Mouse (Mus musculus): ENCODE results near the gene 1700001K19Rik.
"Not testable (repeated sequence)": the region's sequence is repeated elsewhere in the genome, so short reads cannot be mapped to it uniquely, and the experiment has no call there.

1700001K19Rik gene

GRCm38 (mm10) chr12:110682561-110683299 lies at the start of gene 1700001K19Rik:
TSS of gene 1700001K19Rik (minus strand) at chr12:110682619.
- DNase-seq: no peak

GRCm38 (mm10) chr12:110726428-110726827 lies 44.0 kb upstream of the 1700001K19Rik start:
- no peak for DNase-seq

DNA sequence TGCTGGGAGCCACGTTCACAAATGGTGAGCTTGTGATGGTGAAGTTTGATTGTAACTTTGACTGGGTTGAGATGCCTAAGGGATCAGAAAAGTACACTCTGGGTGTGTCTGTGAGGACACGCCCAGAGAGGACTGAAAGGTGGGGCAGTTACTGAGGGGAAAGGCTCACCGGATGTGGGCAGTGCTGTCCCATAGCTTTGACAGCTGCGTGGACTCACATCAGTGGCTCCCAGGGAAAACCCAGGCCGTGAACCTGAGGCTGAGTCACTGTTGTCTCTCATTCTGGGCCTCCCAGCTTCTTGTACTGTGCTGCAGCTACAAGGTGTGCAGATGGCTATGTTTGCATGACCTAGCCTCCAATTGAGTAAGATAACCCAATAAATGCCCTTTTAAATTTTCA lies 43.1 kb upstream of the 1700001K19Rik start:
- DNase-seq: no peak

DNA sequence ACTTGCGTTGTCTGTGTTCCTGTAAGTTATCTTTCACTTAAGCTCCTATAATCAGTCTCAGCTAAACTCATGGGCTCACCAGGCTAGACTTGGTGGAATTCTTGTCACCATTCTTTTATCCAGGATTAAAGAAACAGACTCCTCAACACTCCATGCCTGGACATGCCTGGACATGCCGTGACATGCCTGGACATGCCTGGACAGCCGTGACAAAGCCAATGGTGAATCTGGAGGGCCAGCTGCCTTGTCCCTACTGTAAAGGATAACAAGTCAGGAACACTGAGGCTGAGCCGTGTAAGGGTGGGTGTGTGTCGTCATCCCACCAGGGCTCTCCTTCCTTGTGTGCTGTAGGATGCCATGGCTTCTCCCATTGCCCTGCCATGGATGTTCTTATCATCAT lies 42.6 kb upstream of the 1700001K19Rik start:
- no peak for DNase-seq

- DNase-seq: no peak
Observed at GRCm38 (mm10) chr12:110716004-110716403, 33.6 kb upstream of the 1700001K19Rik start.

DNA sequence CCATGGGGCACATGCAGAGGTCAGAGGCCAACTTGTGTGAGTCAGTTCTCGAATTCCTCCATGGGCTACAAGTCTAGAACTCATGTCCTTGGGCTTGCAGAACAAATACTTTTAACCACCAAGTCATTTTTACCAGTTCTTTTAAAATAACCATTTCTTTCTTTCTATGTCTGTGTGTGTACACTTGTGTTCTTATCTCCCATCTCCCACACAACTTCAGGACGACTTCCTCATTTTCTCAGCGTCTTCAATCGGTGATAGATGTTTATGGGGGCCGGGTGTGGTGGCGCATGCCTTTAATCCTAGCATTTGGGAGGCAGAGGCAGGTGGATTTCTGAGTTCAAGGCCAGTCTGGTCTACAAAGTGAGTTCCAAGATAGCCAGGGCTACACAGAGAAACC lies 31.8 kb upstream of the 1700001K19Rik start:
- DNase-seq: no peak

- DNase-seq: no peak
Observed at GRCm38 (mm10) chr12:110713784-110714183, 31.4 kb upstream of the 1700001K19Rik start.

DNA sequence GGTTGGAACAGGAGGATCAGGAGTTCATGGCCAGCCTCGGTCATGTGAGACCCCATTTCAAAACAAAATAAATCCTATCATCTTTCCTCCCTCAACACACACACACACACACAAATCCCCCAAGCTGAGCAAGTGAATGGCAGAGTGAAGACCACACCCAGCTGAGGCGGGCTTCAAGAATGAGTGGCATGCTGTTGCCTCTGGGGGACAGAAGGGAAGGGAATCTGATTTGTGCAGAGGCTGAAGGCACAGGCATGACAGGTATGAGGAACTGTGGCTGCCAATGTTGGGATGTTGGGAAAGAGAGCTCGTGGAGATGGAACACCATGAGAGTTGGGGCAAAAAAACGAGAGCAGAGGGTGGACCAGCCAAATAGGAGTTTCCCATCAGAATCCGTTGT lies 28.9 kb upstream of the 1700001K19Rik start:
- no peak for DNase-seq

GRCm38 (mm10) chr12:110707451-110707850 lies 25.0 kb upstream of the 1700001K19Rik start:
- DNase-seq: no peak

GRCm38 (mm10) chr12:110706337-110707231 lies 24.2 kb upstream of the 1700001K19Rik start:
- DNase-seq: peak; percentile 63 to 81

DNA sequence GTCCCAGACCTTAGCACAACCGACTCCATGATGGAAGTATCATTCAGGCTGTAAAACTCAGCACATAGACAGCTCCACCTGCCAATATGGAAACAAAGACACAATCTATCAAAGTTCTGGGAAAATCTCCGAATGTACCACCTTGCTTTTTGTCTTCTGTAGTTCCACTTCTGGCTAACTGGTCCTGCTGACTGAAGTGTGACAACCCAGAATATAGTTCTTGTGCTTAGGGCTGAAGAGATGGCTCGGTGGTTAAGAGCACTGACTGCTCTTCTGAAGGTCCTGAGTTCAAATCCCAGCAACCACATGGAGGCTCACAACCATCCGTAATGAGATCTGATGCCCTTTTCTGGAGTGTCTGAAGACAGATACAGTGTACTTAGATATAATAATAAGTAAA lies 23.0 kb upstream of the 1700001K19Rik start:
- not testable (repeated sequence) for DNase-seq

GRCm38 (mm10) chr12:110703682-110704081 lies 21.3 kb upstream of the 1700001K19Rik start:
- no peak for DNase-seq

DNA sequence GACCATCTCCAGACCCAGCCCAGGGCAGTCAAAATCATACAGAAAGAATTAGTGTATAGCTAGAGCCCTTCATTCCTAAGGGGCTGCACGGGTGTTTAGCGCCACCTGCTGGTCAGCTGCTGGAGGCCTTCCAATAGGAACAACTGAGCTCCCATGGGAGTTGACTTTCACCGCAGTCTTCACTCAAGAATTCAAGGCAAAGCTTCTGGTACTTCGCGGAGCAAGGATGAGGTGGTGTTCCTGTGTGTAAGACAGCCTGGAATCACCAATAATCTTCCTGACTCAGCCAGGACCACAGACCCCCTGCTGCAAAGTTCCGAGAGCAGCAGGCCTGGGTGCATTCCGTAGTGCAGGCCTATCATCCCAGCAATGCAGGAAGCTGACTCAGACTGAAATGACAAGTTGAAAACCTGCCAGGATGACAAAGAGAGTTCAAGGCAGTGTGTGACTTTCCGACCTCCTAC lies 20.6 kb upstream of the 1700001K19Rik start:
- peak; percentile 87 to 93 for DNase-seq

GRCm38 (mm10) chr12:110702556-110702955 lies 20.1 kb upstream of the 1700001K19Rik start, which contains the start of gene Hsp90aa1:
TSS of gene Hsp90aa1 (minus strand) at chr12:110702728.
- no peak for DNase-seq

DNA sequence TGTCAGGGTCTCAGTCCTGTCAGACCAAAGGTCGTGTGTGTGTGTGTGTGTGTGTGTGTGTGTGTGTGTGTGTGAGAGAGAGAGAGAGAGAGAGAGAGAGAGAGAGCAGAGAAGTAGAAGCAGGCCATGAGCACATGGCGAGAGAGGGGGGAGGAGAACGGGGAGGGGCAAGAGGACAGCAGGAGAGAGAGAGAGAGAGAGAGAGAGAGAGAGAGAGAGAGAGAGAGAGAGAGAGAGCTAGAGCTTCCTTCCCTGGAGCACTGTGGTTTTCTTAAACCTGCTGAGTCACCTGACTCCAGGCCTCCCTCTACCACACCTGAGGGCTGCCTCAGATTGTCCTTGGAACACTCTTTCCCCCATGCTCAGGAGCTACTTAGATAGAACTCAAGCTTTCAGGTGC lies 18.9 kb upstream of the 1700001K19Rik start:
- DNase-seq: peak; percentile 38 to 65

DNA sequence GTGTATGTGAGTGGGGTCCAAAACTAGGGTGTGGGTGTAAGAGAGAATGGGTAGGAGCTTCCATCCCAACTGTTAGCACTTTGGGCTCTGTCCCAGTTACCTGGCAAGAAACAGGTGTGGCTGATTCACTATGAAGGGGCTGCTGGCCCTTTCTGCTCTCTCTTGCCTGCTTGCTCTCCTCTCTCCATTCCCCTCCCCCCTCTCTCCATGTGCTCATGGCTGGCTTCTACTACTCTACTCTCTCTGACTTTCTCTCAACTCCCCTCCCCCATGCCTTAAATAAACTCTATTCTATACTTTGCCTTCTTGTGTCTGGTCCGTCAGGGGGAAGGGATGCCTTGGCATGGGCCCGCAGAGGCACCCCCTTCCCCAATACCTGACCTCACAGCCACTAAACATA lies 18.3 kb upstream of the 1700001K19Rik start:
- no peak for DNase-seq

DNA sequence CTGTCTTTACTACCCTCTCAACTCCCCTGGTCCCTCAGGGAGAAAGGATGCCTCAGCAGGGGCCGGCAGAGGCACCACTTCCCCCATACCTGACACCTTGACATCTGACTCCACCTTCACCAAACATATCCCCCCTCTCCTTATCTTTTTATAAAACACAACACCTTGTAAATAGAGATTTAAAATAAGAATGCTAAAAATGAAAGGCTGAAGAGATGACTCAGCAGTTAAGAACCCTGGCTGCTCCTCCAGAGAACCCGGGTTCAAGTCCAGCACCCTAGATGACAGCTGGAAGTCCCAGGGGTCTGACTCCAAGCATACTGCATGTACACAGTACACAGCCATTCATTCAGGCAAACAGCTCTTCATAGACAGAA lies 16.7 kb upstream of the 1700001K19Rik start:
- no peak for DNase-seq

DNA sequence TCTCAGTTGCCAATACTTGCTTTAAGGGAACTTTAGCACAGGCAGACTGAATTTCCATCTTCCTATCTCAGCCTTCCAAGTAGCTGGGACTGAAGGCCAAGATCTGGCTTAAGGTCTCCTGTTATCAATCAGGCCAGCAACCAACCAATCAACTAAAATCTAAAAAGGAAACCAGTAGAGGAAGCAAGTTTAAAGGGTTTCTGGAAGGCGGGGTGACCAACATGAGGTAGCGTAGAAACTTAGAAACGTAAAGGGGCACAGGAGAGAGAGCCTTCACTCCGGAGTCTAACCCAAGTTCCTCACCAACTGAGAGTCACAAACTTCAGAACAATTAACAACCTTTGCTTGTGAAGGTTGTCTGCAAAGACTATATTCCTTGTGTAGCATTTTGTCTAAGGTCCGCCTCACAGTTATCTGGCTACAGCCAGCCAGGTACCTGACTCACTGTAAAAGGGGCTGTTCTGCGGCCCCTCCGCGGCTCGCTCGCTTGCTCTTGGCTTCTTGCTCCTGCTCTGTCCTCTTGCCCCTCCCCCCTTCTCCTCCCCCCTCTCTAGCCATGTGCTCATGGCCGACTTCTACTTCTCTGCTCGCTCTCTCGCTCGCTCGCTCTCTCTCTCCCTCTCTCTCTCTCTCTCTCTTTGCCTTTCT lies 16.2 kb upstream of the 1700001K19Rik start:
- no peak for DNase-seq

DNA sequence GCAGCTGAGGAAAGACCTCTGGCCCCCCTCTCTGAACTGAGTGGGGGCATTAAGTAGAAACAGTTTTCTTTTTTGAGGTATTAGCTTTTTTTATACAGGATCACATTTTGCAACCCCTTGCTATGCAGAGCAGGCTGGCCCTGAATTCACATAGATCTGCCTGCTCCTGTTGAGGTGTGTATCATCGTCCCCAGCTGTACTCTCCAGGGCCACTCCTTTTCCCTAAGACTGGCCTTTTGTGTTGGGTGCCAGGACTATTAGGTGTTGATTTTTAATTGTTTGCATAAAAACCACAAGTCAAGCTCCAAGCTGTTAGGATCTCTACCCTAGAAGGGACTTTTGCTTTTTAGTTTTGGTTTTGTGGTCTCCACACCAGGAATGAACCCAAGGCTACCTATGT lies 15.7 kb upstream of the 1700001K19Rik start:
- no peak for DNase-seq

DNA sequence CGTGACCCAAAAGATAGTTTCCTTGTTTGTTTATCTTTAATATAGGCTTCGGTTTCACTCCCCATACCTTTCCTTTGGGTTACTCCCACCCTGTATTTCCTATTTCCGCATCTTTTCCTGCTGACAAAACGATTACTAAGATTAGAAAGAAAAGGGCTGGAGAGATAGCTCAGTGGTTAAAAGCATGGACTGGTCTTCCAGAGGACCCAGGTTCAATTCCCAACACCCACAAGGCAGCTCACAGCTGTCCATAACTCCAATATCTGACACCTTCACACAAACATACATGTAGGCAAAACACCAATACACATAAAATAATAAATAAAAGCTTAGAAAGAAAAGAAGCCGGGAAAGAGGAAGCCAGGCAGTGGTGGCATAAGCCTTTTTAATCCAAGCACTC lies 15.0 kb upstream of the 1700001K19Rik start:
- DNase-seq: no peak

- DNase-seq: no peak
Observed at GRCm38 (mm10) chr12:110696975-110697400, 14.6 kb upstream of the 1700001K19Rik start.

- peak; percentile 97 to 98 for DNase-seq
Observed at GRCm38 (mm10) chr12:110696173-110696974, 14.0 kb upstream of the 1700001K19Rik start.
